Mouse (Mus musculus) heart, adult 2 months (tissue): Measurements from ENCODE around the gene Vkorc1.

Experiments
- CTCF ChIP-seq: fragments of 200-600 bp; IDR thresholded peaks from 2 replicates; pipeline ENCODE4 v1.8.1; 2022; ENCODE audit warnings: antibody characterized with exemption, mild to moderate bottlenecking, moderate library complexity
- EP300 ChIP-seq: fragments of 200-500 bp; IDR thresholded peaks from 2 replicates; pipeline ENCODE4 v1.6.1; 2011; ENCODE audit warnings: low read depth, low read length, control low read depth; ENCODE audit not compliant: insufficient read depth
- POLR2A ChIP-seq: fragments of 200-500 bp; IDR thresholded peaks from 2 replicates; pipeline ENCODE4 v1.6.1; 2011; ENCODE audit warnings: mild to moderate bottlenecking, low read depth, low read length, control low read depth; ENCODE audit not compliant: insufficient read depth

- TF ChIP-seq CTCF (no peak), EP300 (no peak), POLR2A (no peak)
Measured at GRCm38 (mm10) chr7:127928596-127928995, 33.2 kb upstream of the Vkorc1 start.
